Mouse (Mus musculus): ENCODE measurements around the gene Gm17124. TPM values are rescaled to one million over a fixed set of nuclear protein-coding genes. Genes with fewer than 3 reads are reported as not detected.

Gm17124 gene
- polyA plus RNA-seq (2017; shearing (Covaris generic)), result not detected

DNA sequence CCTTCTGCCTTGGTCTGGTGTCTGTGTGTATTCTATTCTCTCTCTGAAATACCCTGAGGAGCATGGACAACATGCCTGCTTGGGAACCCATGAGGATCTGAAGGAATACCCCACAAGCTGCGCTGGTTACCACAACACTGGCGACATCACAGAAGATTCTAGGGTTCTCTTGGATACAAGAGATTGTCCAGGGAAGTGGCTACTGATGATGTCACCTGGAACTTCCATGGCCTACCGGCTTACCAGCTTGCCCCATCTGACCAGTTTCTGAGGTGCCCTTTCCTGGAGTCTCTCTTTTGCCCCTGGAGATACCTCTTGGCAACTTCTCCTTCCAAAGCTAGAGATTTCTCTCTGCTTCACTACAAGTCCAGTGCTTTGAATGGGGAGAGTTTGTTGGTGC, at the start of gene Gm17124:
Gene Gm17124, minus strand, starts transcription at position 101 of the 400 bp plus-strand sequence.

DNA sequence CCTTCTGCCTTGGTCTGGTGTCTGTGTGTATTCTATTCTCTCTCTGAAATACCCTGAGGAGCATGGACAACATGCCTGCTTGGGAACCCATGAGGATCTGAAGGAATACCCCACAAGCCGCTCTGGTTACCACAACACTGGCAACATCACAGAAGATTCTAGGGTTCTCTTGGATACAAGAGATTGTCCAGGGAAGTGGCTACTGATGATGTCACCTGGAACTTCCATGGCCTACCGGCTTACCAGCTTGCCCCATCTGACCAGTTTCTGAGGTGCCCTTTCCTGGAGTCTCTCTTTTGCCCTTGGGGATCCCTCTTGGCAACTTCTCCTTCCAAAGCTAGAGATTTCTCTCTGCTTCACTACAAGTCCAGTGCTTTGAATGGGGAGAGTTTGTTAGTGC, 42.1 kb upstream of the Gm17124 start, which contains the start of gene Gm3633:
Gene Gm3633, minus strand, starts transcription at position 101 of the 400 bp plus-strand sequence.

Other genes with a start within 250 kb of the Gm17124 start
- gene Gm8005, start 160.2 kb downstream of the Gm17124 start, polyA plus RNA-seq (2017; shearing (Covaris generic)), result not detected
- gene Gm8011, start 136.0 kb downstream of the Gm17124 start, polyA plus RNA-seq (2017; shearing (Covaris generic)), result not detected
- gene Gm8020, start 97.5 kb downstream of the Gm17124 start, polyA plus RNA-seq (2017; shearing (Covaris generic)), result not detected
- not detected for gene Gm8024, start 75.6 kb downstream of the Gm17124 start, polyA plus RNA-seq (2017; shearing (Covaris generic))
- not detected for gene Gm3633, start 42.0 kb upstream of the Gm17124 start, polyA plus RNA-seq (2017; shearing (Covaris generic))
- not detected for gene Gm10378, start 56.1 kb upstream of the Gm17124 start, polyA plus RNA-seq (2017; shearing (Covaris generic))
- not detected for gene Gm3015, start 168.9 kb upstream of the Gm17124 start, polyA plus RNA-seq (2017; shearing (Covaris generic))
- gene Gm10377, start 198.1 kb upstream of the Gm17124 start, polyA plus RNA-seq (2017; shearing (Covaris generic)), result not detected

Data from effector memory CD4-positive, alpha-beta T cell, adult 5 months (primary cell).